Mouse (Mus musculus) kidney, adult 18-20 months (tissue): ENCODE measurements around the gene Gnpat.

Experiments
- DNase-seq: peaks from one replicate; pipeline ENCODE4 v3.0.0; 2021

Gnpat gene

GRCm38 (mm10) chr8:124845131-124845530 is 17.7 kb upstream of the Gnpat start:
- no peak for DNase-seq

GRCm38 (mm10) chr8:124845573-124845972 is 17.3 kb upstream of the Gnpat start:
- DNase-seq = no peak

- DNase-seq = no peak
These were observed 9.3 kb upstream of the Gnpat start for GRCm38 (mm10) chr8:124853511-124853910.

GRCm38 (mm10) chr8:124859466-124859865 is 3.4 kb upstream of the Gnpat start:
- DNase-seq = peak; percentile 39

- no peak for DNase-seq
These were observed 2.6 kb upstream of the Gnpat start for GRCm38 (mm10) chr8:124860188-124860587.

- no peak for DNase-seq
These were observed 387 bp downstream of the Gnpat start for GRCm38 (mm10) chr8:124863163-124863677.

- DNase-seq = no peak
These were observed 896 bp downstream of the Gnpat start for GRCm38 (mm10) chr8:124863729-124864128.

- DNase-seq = no peak
These were observed 3.8 kb downstream of the Gnpat start for GRCm38 (mm10) chr8:124866669-124867068.

GRCm38 (mm10) chr8:124867126-124867525 is 4.3 kb downstream of the Gnpat start:
- no peak for DNase-seq

- DNase-seq = no peak
These were observed 6.9 kb downstream of the Gnpat start for GRCm38 (mm10) chr8:124869708-124870107.

GRCm38 (mm10) chr8:124871474-124871873 is 8.6 kb downstream of the Gnpat start:
- no peak for DNase-seq

- DNase-seq = no peak
These were observed 9.2 kb downstream of the Gnpat start for GRCm38 (mm10) chr8:124872081-124872480.

GRCm38 (mm10) chr8:124872690-124873089 is 9.9 kb downstream of the Gnpat start:
- DNase-seq = no peak

GRCm38 (mm10) chr8:124878141-124878540 is 15.3 kb downstream of the Gnpat start:
- DNase-seq = no peak

- no peak for DNase-seq
These were observed 16.2 kb downstream of the Gnpat start for GRCm38 (mm10) chr8:124878946-124879526.

GRCm38 (mm10) chr8:124888385-124888784 is 25.6 kb downstream of the Gnpat start:
- no peak for DNase-seq

GRCm38 (mm10) chr8:124892596-124892995 is 29.8 kb downstream of the Gnpat start:
- DNase-seq = no peak

GRCm38 (mm10) chr8:124896010-124896631 is 33.3 kb downstream of the Gnpat start:
- no peak for DNase-seq

GRCm38 (mm10) chr8:124896632-124897385 is 34.0 kb downstream of the Gnpat start:
- peak; percentile 86 for DNase-seq

GRCm38 (mm10) chr8:124897386-124898250 is 34.8 kb downstream of the Gnpat start, which contains the start of the genes Exoc8 and Sprtn:
Gene Exoc8 (minus strand): TSS chr8:124897705.
Gene Sprtn (plus strand): TSS chr8:124897886.
- peak; percentile 97 for DNase-seq

- no peak for DNase-seq
These were observed 35.5 kb downstream of the Gnpat start for GRCm38 (mm10) chr8:124898251-124898905.

GRCm38 (mm10) chr8:124903198-124903597 is 40.4 kb downstream of the Gnpat start:
- peak; percentile 74 for DNase-seq
